Mouse (Mus musculus) embryonic facial prominence, embryonic 12.5 days (tissue): ENCODE measurements at regions not wholly inside any gene's neighbourhood (a gene's known extent, or its start where the extent isn't known, plus 50 kb on each side); places are given as distances from the start of the nearest gene placed in this dataset.

Experiments
- ATAC-seq: fragments of 200-750 bp; cut with Nextera tagmentation; 2 replicates; pipeline ENCODE4 v1.8.0; 2017; ENCODE audit not compliant: insufficient number of reproducible peaks, insufficient read depth, low FRiP score, low TSS enrichment
- H3K27ac ChIP-seq: fragments of 300-500 bp; sonication (generic); 2 replicates; pipeline ENCODE4 v1.5.1; 2016; ENCODE audit warnings: mild to moderate bottlenecking
- H3K27me3 ChIP-seq: fragments of 300-500 bp; sonication (generic); 2 replicates; pipeline ENCODE4 v1.6.1; 2016; ENCODE audit warnings: mild to moderate bottlenecking, moderate library complexity
- H3K36me3 ChIP-seq: fragments of 300-500 bp; sonication (generic); 2 replicates; pipeline ENCODE4 v1.6.1; 2016; ENCODE audit warnings: mild to moderate bottlenecking
- H3K4me1 ChIP-seq: fragments of 300-500 bp; sonication (generic); 2 replicates; pipeline ENCODE4 v1.6.1; 2016
- H3K4me2 ChIP-seq: fragments of 300-500 bp; sonication (generic); replicated peaks from 2 replicates; pipeline ENCODE4 v1.6.1; 2016; ENCODE audit warnings: mild to moderate bottlenecking, moderate library complexity
- H3K4me3 ChIP-seq: fragments of 300-500 bp; sonication (generic); 2 replicates; pipeline ENCODE4 v1.5.1; 2016; ENCODE audit warnings: mild to moderate bottlenecking
- H3K9ac ChIP-seq: fragments of 300-500 bp; sonication (generic); 2 replicates; pipeline ENCODE4 v1.6.1; 2016; ENCODE audit warnings: mild to moderate bottlenecking, moderate library complexity
- H3K9me3 ChIP-seq: fragments of 300-500 bp; sonication (generic); 2 replicates; pipeline ENCODE4 v1.6.1; 2016; ENCODE audit warnings: mild to moderate bottlenecking, moderate library complexity
- WGBS: fragments of 180-500 bp; shearing (Covaris S2); methylation state at CpG from one replicate; pipeline ENCODE4 v1.1.7; 2016; 5-methylcytosine and 5-hydroxymethylcytosine counted together

GRCm38 (mm10) chr1:113389920-113390319 is 1525.2 kb upstream of the Dsel start:
- WGBS: 92% methylated on average over 2 of the region's 2 CpGs
- no peak for ATAC-seq
- H3K36me3 ChIP-seq: no peaks in the 10 kb centered on the region
- H3K9ac ChIP-seq: no peak overlapping the region
- H3K4me1 ChIP-seq: no peaks in the 10 kb centered on the region
- no peaks in the 10 kb centered on the region for H3K27me3 ChIP-seq
- H3K4me3 ChIP-seq: no peak overlapping the region
- no peak overlapping the region for H3K27ac ChIP-seq
- H3K9me3 ChIP-seq: no peaks in the 10 kb centered on the region
- no peak overlapping the region for H3K4me2 ChIP-seq

GRCm38 (mm10) chr1:113384888-113385430 is 1520.2 kb upstream of the Dsel start:
- Histone ChIP-seq H3K27ac (no peak overlapping the region), H3K9me3 (no peaks in the 10 kb centered on the region), H3K4me2 (no peak overlapping the region), H3K36me3 (no peaks in the 10 kb centered on the region), H3K27me3 (no peaks in the 10 kb centered on the region), H3K4me1 (no peaks in the 10 kb centered on the region), H3K9ac (no peak overlapping the region), H3K4me3 (no peak overlapping the region)
- ATAC-seq: no peak
- 76% methylated on average over 6 of the region's 6 CpGs for WGBS

- Histone ChIP-seq H3K9me3 (no peaks in the 10 kb centered on the region), H3K4me1 (no peaks in the 10 kb centered on the region), H3K27me3 (no peaks in the 10 kb centered on the region), H3K4me3 (no peak overlapping the region), H3K36me3 (no peaks in the 10 kb centered on the region), H3K4me2 (no peak overlapping the region), H3K9ac (no peak overlapping the region), H3K27ac (no peak overlapping the region)
- WGBS: 90% methylated on average over 2 of the region's 2 CpGs
- ATAC-seq: no peak
Measured at GRCm38 (mm10) chr1:113383717-113384116, 1519.0 kb upstream of the Dsel start.

- Histone ChIP-seq H3K9ac (no peak overlapping the region), H3K9me3 (no peaks in the 10 kb centered on the region), H3K36me3 (no peaks in the 10 kb centered on the region), H3K4me1 (no peaks in the 10 kb centered on the region), H3K27me3 (no peaks in the 10 kb centered on the region), H3K4me3 (no peak overlapping the region), H3K27ac (no peak overlapping the region), H3K4me2 (no peak overlapping the region)
- ATAC-seq: no peak
- WGBS: 58% methylated on average over 1 of the region's 1 CpGs
Measured at GRCm38 (mm10) chr1:113372679-113373078, 1508.0 kb upstream of the Dsel start.

GRCm38 (mm10) chr1:113358242-113358641 is 1493.5 kb upstream of the Dsel start:
- H3K9ac ChIP-seq: no peak overlapping the region
- no peak overlapping the region for H3K27ac ChIP-seq
- H3K9me3 ChIP-seq: no peaks in the 10 kb centered on the region
- no peaks in the 10 kb centered on the region for H3K27me3 ChIP-seq
- no peak for ATAC-seq
- no peaks in the 10 kb centered on the region for H3K36me3 ChIP-seq
- no peak overlapping the region for H3K4me3 ChIP-seq
- H3K4me1 ChIP-seq: no peaks in the 10 kb centered on the region
- WGBS: 54% methylated on average over 4 of the region's 4 CpGs
- no peak overlapping the region for H3K4me2 ChIP-seq

- no peak overlapping the region for H3K4me2 ChIP-seq
- ATAC-seq: no peak
- WGBS: 77% methylated on average over 2 of the region's 2 CpGs
- H3K27ac ChIP-seq: no peak overlapping the region
- no peak overlapping the region for H3K4me3 ChIP-seq
- H3K9me3 ChIP-seq: no peaks in the 10 kb centered on the region
- H3K9ac ChIP-seq: no peak overlapping the region
- no peaks in the 10 kb centered on the region for H3K4me1 ChIP-seq
- H3K27me3 ChIP-seq: no peaks in the 10 kb centered on the region
- H3K36me3 ChIP-seq: no peaks in the 10 kb centered on the region
Measured at GRCm38 (mm10) chr1:113308037-113308436, 1443.3 kb upstream of the Dsel start.

GRCm38 (mm10) chr1:113297807-113298206 is 1433.1 kb upstream of the Dsel start:
- Histone ChIP-seq H3K27me3 (no peaks in the 10 kb centered on the region), H3K36me3 (no peaks in the 10 kb centered on the region), H3K27ac (no peak overlapping the region), H3K4me1 (no peaks in the 10 kb centered on the region), H3K4me2 (no peak overlapping the region), H3K9ac (no peak overlapping the region), H3K4me3 (no peak overlapping the region), H3K9me3 (no peaks in the 10 kb centered on the region)
- 71% methylated on average over 3 of the region's 3 CpGs for WGBS
- ATAC-seq: 0 out of 2 replicates have a peak, but pooled peaks have one; percentile 69

- H3K4me2 ChIP-seq: no peak overlapping the region
- ATAC-seq: no peak
- H3K4me3 ChIP-seq: no peak overlapping the region
- no peaks in the 10 kb centered on the region for H3K9me3 ChIP-seq
- H3K9ac ChIP-seq: no peak overlapping the region
- no peaks in the 10 kb centered on the region for H3K36me3 ChIP-seq
- H3K27me3 ChIP-seq: no peaks in the 10 kb centered on the region
- H3K4me1 ChIP-seq: no peaks in the 10 kb centered on the region
- no peak overlapping the region for H3K27ac ChIP-seq
Measured at GRCm38 (mm10) chr1:113288242-113288641, 1423.5 kb upstream of the Dsel start.

- Histone ChIP-seq H3K4me1 (no peaks in the 10 kb centered on the region), H3K9ac (no peak overlapping the region), H3K27ac (no peak overlapping the region), H3K27me3 (no peaks in the 10 kb centered on the region), H3K36me3 (no peaks in the 10 kb centered on the region), H3K4me3 (no peak overlapping the region), H3K4me2 (no peak overlapping the region), H3K9me3 (no peaks in the 10 kb centered on the region)
- ATAC-seq: no peak
Measured at GRCm38 (mm10) chr1:113284122-113284521, 1419.4 kb upstream of the Dsel start.

GRCm38 (mm10) chr1:113259421-113259820 is 1394.7 kb upstream of the Dsel start:
- Histone ChIP-seq H3K9me3 (no peaks in the 10 kb centered on the region), H3K9ac (no peak overlapping the region), H3K4me3 (no peak overlapping the region), H3K36me3 (no peaks in the 10 kb centered on the region), H3K27ac (no peak overlapping the region), H3K4me2 (no peak overlapping the region), H3K4me1 (no peaks in the 10 kb centered on the region), H3K27me3 (no peaks in the 10 kb centered on the region)
- no peak for ATAC-seq

GRCm38 (mm10) chr1:113247325-113247724 is 1382.6 kb upstream of the Dsel start:
- H3K27me3 ChIP-seq: no peaks in the 10 kb centered on the region
- no peak overlapping the region for H3K4me3 ChIP-seq
- H3K36me3 ChIP-seq: no peaks in the 10 kb centered on the region
- no peak overlapping the region for H3K27ac ChIP-seq
- no peaks in the 10 kb centered on the region for H3K9me3 ChIP-seq
- 66% methylated on average over 5 of the region's 5 CpGs for WGBS
- no peak for ATAC-seq
- no peak overlapping the region for H3K4me2 ChIP-seq
- no peak overlapping the region for H3K9ac ChIP-seq
- H3K4me1 ChIP-seq: no peaks in the 10 kb centered on the region

- no peak for ATAC-seq
- 79% methylated on average over 1 of the region's 1 CpGs for WGBS
- no peak overlapping the region for H3K4me3 ChIP-seq
- H3K36me3 ChIP-seq: no peaks in the 10 kb centered on the region
- no peak overlapping the region for H3K4me2 ChIP-seq
- no peak overlapping the region for H3K27ac ChIP-seq
- H3K27me3 ChIP-seq: no peaks in the 10 kb centered on the region
- no peaks in the 10 kb centered on the region for H3K4me1 ChIP-seq
- no peaks in the 10 kb centered on the region for H3K9me3 ChIP-seq
- H3K9ac ChIP-seq: no peak overlapping the region
Measured at GRCm38 (mm10) chr1:113210095-113210494, 1345.4 kb upstream of the Dsel start.

GRCm38 (mm10) chr1:113204019-113204418 is 1339.3 kb upstream of the Dsel start:
- H3K27me3 ChIP-seq: no peaks in the 10 kb centered on the region
- no peaks in the 10 kb centered on the region for H3K9me3 ChIP-seq
- no peak overlapping the region for H3K4me2 ChIP-seq
- H3K9ac ChIP-seq: no peak overlapping the region
- no peak overlapping the region for H3K4me3 ChIP-seq
- H3K36me3 ChIP-seq: no peaks in the 10 kb centered on the region
- WGBS: 87% methylated on average over 1 of the region's 1 CpGs
- H3K4me1 ChIP-seq: no peaks in the 10 kb centered on the region
- ATAC-seq: no peak
- no peak overlapping the region for H3K27ac ChIP-seq
